ENCODE assay signal across 19 mouse cellular contexts in the genomic region with DNA sequence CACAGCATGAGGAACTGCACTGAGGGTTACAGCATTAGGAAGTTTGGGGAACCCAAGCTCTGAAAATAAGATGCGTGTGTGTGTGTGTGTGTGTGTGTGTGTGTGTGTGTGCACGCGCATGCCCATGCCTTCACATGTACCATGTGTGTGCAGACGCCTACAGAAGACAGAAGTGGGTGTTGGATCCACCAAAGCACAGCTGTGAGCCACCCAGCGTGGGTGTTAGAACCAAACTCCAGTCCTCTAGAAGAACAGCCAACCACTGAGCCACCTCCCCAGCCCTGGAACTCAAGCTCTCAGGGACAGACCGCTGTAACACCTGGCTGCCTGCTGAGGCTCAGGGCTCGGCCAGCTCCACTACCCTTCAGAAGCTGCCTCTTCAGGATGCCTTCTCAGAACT. TPM values are rescaled to one million over a fixed set of nuclear protein-coding genes. Genes with fewer than 3 reads are reported as not detected.
DNase-seq lines count a peak whose midpoint lies in the region; ATAC-seq lines count a peak whose summit lies in the region.
"Had no signal": no experiment of that assay in that cellular context is flagged by ENCODE, and none has a peak within 500 bp of the region (broad histone marks: within the 10 kb centered on the region; RNA-seq: fewer than 3 reads in every experiment).

No protein-coding gene starts in this region.

- DNase-seq in kidney, adult 9 months, result no peak
- DNase-seq in layer of hippocampus, adult 9-11 months, result peak; percentile 70
- DNase-seq in layer of hippocampus, postnatal 10 days (ENCODE audit: low spot score in 2 of 2), result no peak
- DNase-seq in left cerebral cortex, adult 18-20 months (ENCODE audit: low spot score in 2 of 2), result no peak
- DNase-seq: adrenal gland, adult 8-10 months; adrenal gland, postnatal 36 days; cerebellum, adult 11-12 months; cerebellum, adult 9-10 months; cerebellum, postnatal 25 days; gastrocnemius, postnatal 36 days; heart, adult 18-20 months; heart, postnatal 10 days; heart, postnatal 4 days had no signal

- 0 out of 2 replicates have a peak overlapping the region, but pooled peaks have one; percentile 14 for H3K9ac ChIP-seq in kidney, embryonic 15.5 days
- H3K9ac ChIP-seq: embryonic facial prominence, embryonic 12.5 days; hindbrain, embryonic 12.5 days had no signal

- peaks cover 48% of the 10 kb centered on the region for H3K4me1 ChIP-seq in kidney, embryonic 15.5 days
- peaks cover 40% of the 10 kb centered on the region for H3K4me1 ChIP-seq in brown adipose tissue, adult 24 weeks (ENCODE audit: control insufficient read depth, insufficient read depth, insufficient read length, low read length)

- WGBS in kidney, embryonic 15.5 days, result 87% methylated on average over 7 of the region's 7 CpGs

- no peak overlapping the region for H3K27ac ChIP-seq in kidney, embryonic 15.5 days
- H3K27ac ChIP-seq in brown adipose tissue, adult 24 weeks (replicated peaks; ENCODE audit: low read depth, low read length), result 0 out of 2 replicates have a peak overlapping the region, but pooled peaks have one; percentile 2
- H3K27ac ChIP-seq: embryonic facial prominence, embryonic 12.5 days; hindbrain, embryonic 12.5 days had no signal

- ATAC-seq in kidney, embryonic 15.5 days (replicated peaks; ENCODE audit: low FRiP score), result no peak

- H3K4me2 ChIP-seq in kidney, embryonic 15.5 days, result no peak overlapping the region
- H3K4me2 ChIP-seq: embryonic facial prominence, embryonic 12.5 days; hindbrain, embryonic 12.5 days had no signal

- H3K36me3 ChIP-seq in kidney, embryonic 15.5 days, result peaks cover 29% of the 10 kb centered on the region
- H3K36me3 ChIP-seq: embryonic facial prominence, embryonic 12.5 days; G1E had no signal

- H3K9me3 ChIP-seq in kidney, embryonic 15.5 days (replicated peaks), result no peaks in the 10 kb centered on the region
- H3K9me3 ChIP-seq: embryonic facial prominence, embryonic 12.5 days; G1E; heart, embryonic 10.5 days; hindbrain, embryonic 12.5 days had no signal

- no peaks in the 10 kb centered on the region for H3K27me3 ChIP-seq in kidney, embryonic 15.5 days
- H3K27me3 ChIP-seq: embryonic facial prominence, embryonic 12.5 days; hindbrain, embryonic 12.5 days had no signal

- no peak overlapping the region for H3K4me3 ChIP-seq in kidney, embryonic 15.5 days (replicated peaks)
- no peak overlapping the region for H3K4me3 ChIP-seq in brown adipose tissue, adult 24 weeks (ENCODE audit: insufficient read depth, low read depth, low read length)
- H3K4me3 ChIP-seq: embryonic facial prominence, embryonic 12.5 days; heart, embryonic 10.5 days; hindbrain, embryonic 12.5 days had no signal

RNA-seq across cellular contexts. Expression of a gene that starts 39.9 kb away (rescaled TPM):
- 79.0 and 81.0 TPM in 2 replicates for polyA plus RNA-seq in kidney, embryonic 15.5 days (2015; fragmentation: Nextera tagmentation; extraction: Ambion mirVana)
- 100 to 1,000 TPM; 104 to 118 TPM for total RNA-seq in layer of hippocampus, postnatal 10 days (2021)
- polyA plus RNA-seq in brown adipose tissue, adult 24 weeks (2012; ENCODE audit: insufficient read depth, insufficient read length, missing spikeins), result 220 and 224 TPM in 2 replicates
- 100 to 1,000 TPM; 108 to 115 TPM for total RNA-seq in left cerebral cortex, adult 18-20 months (2021)
